Mouse (Mus musculus): Measurements from ENCODE around the gene Acin1. TPM values are rescaled to one million over a fixed set of nuclear protein-coding genes. Genes with fewer than 3 reads are reported as not detected.

The Acin1 gene
- 585 TPM for total RNA-seq (2023)

GRCm38 (mm10) chr14:54686522-54687143, at the start of gene Acin1:
Gene Acin1 (minus strand): TSS chr14:54686931.

GRCm38 (mm10) chr14:54712074-54712473, 25.3 kb upstream of the Acin1 start, which contains the start of gene Cebpe:
Gene Cebpe (minus strand): TSS chr14:54712174.

GRCm38 (mm10) chr14:54698733-54699132, 12.0 kb upstream of the Acin1 start, which contains the start of gene Gm29776:
Gene Gm29776 (minus strand): TSS chr14:54698833.

GRCm38 (mm10) chr14:54686063-54686521, 639 bp downstream of the Acin1 start, which contains the start of gene 1700123O20Rik:
Gene 1700123O20Rik (plus strand): TSS chr14:54686216.

GRCm38 (mm10) chr14:54641305-54641969, 45.3 kb downstream of the Acin1 start, which contains the start of gene Cdh24:
Gene Cdh24 (minus strand): TSS chr14:54641364.

GRCm38 (mm10) chr14:54640946-54641304, 45.8 kb downstream of the Acin1 start, which contains the start of gene Gm17606:
Gene Gm17606 (plus strand): TSS chr14:54640952.

GRCm38 (mm10) chr14:54621133-54621532, 65.6 kb downstream of the Acin1 start, which contains the start of gene Psmb11:
Gene Psmb11 (plus strand): TSS chr14:54621433.

GRCm38 (mm10) chr14:54617897-54618365, 68.8 kb downstream of the Acin1 start, which contains the start of gene Psmb5:
Gene Psmb5 (minus strand): TSS chr14:54618022.

GRCm38 (mm10) chr14:54605752-54606321, 80.9 kb downstream of the Acin1 start, which contains the start of gene 4931414P19Rik:
Gene 4931414P19Rik (minus strand): TSS chr14:54605993.

Other genes with a start within 250 kb of the Acin1 start
- gene Lrp10, start 222.8 kb downstream of the Acin1 start, total RNA-seq (2023) = 157 TPM
- gene Rem2, start 210.8 kb downstream of the Acin1 start, total RNA-seq (2023) = not detected
- gene Prmt5, start 169.4 kb downstream of the Acin1 start, total RNA-seq (2023) = 33.7 TPM
- 14.4 TPM for gene Haus4, start 132.3 kb downstream of the Acin1 start, total RNA-seq (2023)
- gene Ajuba, start 109.4 kb downstream of the Acin1 start, total RNA-seq (2023) = 0.27 TPM
- gene 4931414P19Rik, start 80.9 kb downstream of the Acin1 start, total RNA-seq (2023) = 9.3 TPM
- 53.8 TPM for gene Psmb5, start 68.9 kb downstream of the Acin1 start, total RNA-seq (2023)
- gene Psmb11, start 65.5 kb downstream of the Acin1 start, total RNA-seq (2023) = not detected
- gene Gm17606, start 46.0 kb downstream of the Acin1 start, total RNA-seq (2023) = not detected
- 12.8 TPM for gene Cdh24, start 45.6 kb downstream of the Acin1 start, total RNA-seq (2023)
- gene 1700123O20Rik, start 715 bp downstream of the Acin1 start, total RNA-seq (2023) = 30.0 TPM
- not detected for gene Gm29776, start 11.9 kb upstream of the Acin1 start, total RNA-seq (2023)
- gene Cebpe, start 25.2 kb upstream of the Acin1 start, total RNA-seq (2023) = not detected
- gene Slc7a8, start 95.0 kb upstream of the Acin1 start, total RNA-seq (2023) = 0.86 TPM
- not detected for gene Rnf212b, start 127.2 kb upstream of the Acin1 start, total RNA-seq (2023)
- gene Homez, start 184.0 kb upstream of the Acin1 start, total RNA-seq (2023) = 10.6 TPM
- 10.2 TPM for gene Ppp1r3e, start 190.6 kb upstream of the Acin1 start, total RNA-seq (2023)
- gene Bcl2l2, start 196.4 kb upstream of the Acin1 start, total RNA-seq (2023) = 3.5 TPM
- gene Gm20521, start 196.5 kb upstream of the Acin1 start, total RNA-seq (2023) = not detected
- gene Pabpn1, start 205.6 kb upstream of the Acin1 start, total RNA-seq (2023) = 273 TPM
- gene Slc22a17, start 226.2 kb upstream of the Acin1 start, total RNA-seq (2023) = 2.3 TPM
- not detected for gene Efs, start 239.2 kb upstream of the Acin1 start, total RNA-seq (2023)
- gene Il25, start 245.8 kb upstream of the Acin1 start, total RNA-seq (2023) = not detected
- gene Cmtm5, start 249.3 kb upstream of the Acin1 start, total RNA-seq (2023) = not detected

All from CD4-positive naive resting alpha-beta T cell, adult 57 days (primary cell).